Mouse (Mus musculus): Measurements from ENCODE around the gene Kcnrg. TPM values are rescaled to one million over a fixed set of nuclear protein-coding genes. Genes with fewer than 3 reads are reported as not detected.
"Not testable (repeated sequence)": the region's sequence is repeated elsewhere in the genome, so short reads cannot be mapped to it uniquely, and the experiment has no call there.

Kcnrg gene
- polyA plus RNA-seq, 1 experiment from 2014 or later = 4.0 TPM

DNA sequence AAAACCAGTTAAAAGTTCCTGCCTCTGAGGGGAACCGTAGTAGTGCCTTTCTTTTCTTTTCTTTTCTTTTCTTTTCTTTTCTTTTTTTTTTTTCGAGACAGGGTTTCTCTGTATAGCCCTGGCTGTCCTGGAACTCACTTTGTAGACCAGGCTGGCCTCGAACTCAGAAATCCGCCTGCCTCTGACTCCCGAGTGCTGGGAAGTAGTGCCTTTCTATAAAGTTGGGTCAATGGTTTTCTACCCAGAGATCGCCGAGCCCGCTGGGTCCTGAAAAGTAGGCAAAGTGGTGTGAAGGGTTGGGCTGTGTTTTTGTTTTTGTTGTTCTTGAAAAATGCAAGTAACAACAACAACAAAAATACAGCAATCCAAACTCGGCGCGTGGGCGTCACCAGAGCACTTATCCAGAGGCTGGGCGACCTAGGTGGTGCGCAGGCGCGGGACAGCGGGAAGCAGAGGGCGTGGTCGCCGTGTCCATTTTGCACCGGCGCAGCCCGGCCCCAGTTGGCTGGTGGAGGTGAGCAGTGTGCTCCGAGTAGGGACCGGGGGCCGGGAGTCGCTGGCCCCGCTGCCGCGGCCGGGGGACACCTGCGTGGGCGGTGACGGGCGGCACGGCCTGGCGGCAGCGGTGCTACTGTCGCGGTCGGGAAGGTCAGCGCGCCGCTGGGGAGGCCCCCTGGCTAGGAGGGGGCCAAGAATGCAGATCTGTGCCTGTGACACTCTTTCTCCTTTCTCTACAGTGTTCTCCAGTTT is 8.0 kb upstream of the Kcnrg start:
- Histone ChIP-seq H3K27me3 (no peaks in the 10 kb centered on the region), H3K9me3 (no peaks in the 10 kb centered on the region), H3K4me3 (peak overlapping the region; percentile 82), H3K36me3 (peaks cover 11% of the 10 kb centered on the region; the same call in 1 of the 2 replicates), H3K27ac (replicated peaks) (peak overlapping the region; percentile 82), H3K9ac (replicated peaks) (peak overlapping the region; percentile 92), H3K4me2 (replicated peaks) (peak overlapping the region; percentile 74), H3K4me1 (peaks cover 32% of the 10 kb centered on the region)
- 5% methylated on average over 44 of the region's 44 CpGs for WGBS
- ATAC-seq (replicated peaks) = peak; percentile 96

DNA sequence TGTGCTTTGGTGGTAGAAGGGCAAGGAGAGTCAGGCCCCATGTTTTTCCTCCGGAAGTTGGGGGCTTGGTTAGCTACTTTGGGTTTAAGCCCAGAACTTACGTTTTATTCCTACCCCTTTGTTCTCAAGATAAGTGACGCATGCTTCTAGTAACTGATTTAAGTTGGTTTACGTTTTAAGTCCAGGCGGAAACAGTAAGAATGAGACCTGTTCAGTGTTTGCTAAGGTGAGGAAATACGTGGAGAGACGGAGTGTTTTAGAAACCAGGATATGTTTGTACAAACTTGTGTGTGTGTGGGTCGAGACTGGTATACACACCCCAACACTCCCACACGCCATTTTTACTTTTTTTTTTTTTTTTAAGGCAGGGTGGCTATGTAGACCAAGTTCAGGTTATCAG is 5.9 kb upstream of the Kcnrg start:
- Histone ChIP-seq H3K36me3 (peaks cover 31% of the 10 kb centered on the region), H3K27me3 (no peaks in the 10 kb centered on the region), H3K4me1 (peaks cover 32% of the 10 kb centered on the region), H3K4me2 (replicated peaks) (peak overlapping the region; percentile 74), H3K27ac (replicated peaks) (no peak overlapping the region), H3K9ac (replicated peaks) (no peak overlapping the region), H3K9me3 (no peaks in the 10 kb centered on the region), H3K4me3 (peak overlapping the region; percentile 82)
- no peak for ATAC-seq (replicated peaks)
- WGBS = 85% methylated on average over 9 of the region's 9 CpGs

DNA sequence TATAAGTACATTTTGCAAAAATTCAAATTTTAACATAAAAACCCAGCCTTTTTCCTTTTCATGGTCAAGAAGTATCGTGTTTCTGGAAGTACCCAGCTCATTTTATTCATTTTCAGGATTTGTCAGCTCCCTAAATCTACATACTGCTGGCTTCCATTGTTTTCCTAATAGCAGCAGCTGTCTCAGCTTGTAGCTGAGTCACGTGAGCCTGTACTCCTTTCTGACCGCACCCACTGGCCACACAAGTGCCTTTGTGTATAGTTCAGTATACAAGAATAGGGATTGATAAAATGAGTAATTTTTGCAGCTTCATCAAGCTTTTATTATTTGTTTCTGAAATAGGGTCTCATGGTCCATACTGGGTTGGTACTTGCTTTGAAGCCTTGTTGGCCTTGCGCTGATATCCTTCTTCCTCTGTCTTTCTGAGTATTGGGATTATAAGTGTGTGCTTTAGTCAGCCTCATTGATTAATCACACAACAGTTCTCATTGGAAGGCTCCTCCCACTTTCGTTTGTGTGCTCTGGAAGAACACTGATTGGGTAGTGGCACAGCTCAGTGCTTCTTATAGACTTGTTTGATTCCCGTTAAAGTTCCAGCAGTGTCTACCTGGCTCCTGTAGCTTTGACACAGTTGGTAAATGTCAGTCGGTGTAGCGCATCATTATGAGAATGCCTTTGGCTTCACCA is 4.0 kb upstream of the Kcnrg start:
- Histone ChIP-seq H3K4me1 (peaks cover 35% of the 10 kb centered on the region), H3K9me3 (no peaks in the 10 kb centered on the region), H3K4me2 (replicated peaks) (0 out of 2 replicates have a peak overlapping the region, but pooled peaks have one; percentile 1), H3K27ac (replicated peaks) (0 out of 2 replicates have a peak overlapping the region, but pooled peaks have one; percentile 12), H3K9ac (replicated peaks) (no peak overlapping the region), H3K36me3 (peaks cover 45% of the 10 kb centered on the region), H3K27me3 (no peaks in the 10 kb centered on the region), H3K4me3 (no peak overlapping the region)
- no peak for ATAC-seq (replicated peaks)
- WGBS = 65% methylated on average over 8 of the region's 8 CpGs

DNA sequence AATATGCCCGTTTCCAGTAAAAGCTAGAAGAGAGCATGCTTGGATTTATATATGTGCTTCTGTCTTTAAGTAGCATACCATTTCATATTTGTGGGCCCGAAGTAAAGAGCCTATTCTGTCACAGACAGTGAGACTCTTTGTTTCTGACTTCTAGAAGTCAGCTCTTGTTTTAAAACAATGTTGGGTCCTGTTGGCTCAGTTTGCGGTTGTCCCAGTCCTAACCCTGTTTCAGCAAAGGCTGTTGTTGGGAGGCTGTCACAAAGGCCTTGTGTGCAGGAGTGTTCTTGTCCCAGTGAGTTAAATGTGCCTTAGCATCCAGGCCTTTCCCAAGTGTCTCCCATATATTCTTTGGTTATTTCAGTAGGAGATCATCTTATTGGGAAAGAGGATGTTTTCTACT is 3.2 kb upstream of the Kcnrg start:
- Histone ChIP-seq H3K36me3 (peaks cover 45% of the 10 kb centered on the region), H3K4me1 (peaks cover 35% of the 10 kb centered on the region), H3K27ac (replicated peaks) (no peak overlapping the region), H3K4me2 (replicated peaks) (no peak overlapping the region), H3K27me3 (no peaks in the 10 kb centered on the region), H3K9ac (replicated peaks) (no peak overlapping the region), H3K9me3 (no peaks in the 10 kb centered on the region), H3K4me3 (no peak overlapping the region)
- no peak for ATAC-seq (replicated peaks)
- 89% methylated on average over 3 of the region's 3 CpGs for WGBS

DNA sequence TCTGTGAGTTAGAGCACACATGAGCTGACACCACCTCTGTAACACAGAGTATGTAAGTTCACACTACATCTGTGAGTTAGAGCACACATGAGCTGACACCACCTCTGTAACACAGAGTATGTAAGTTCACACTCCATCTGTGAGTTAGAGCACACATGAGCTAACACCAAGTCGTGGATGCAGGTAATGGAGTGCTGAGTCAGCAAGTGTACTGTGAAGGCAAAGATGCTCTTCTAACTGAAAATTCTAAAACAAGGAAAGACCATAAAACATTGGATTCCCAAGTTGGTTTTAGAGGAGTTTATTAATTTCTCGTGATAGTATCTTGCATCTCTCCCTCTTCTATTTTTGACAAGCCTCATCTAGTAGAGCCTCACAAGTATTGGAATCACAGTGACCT is 1.2 kb upstream of the Kcnrg start:
- WGBS = 93% methylated on average over 2 of the region's 2 CpGs
- ATAC-seq (replicated peaks); H3K27me3 ChIP-seq; H3K9ac ChIP-seq (replicated peaks); H3K4me2 ChIP-seq (replicated peaks); H3K4me3 ChIP-seq; H3K9me3 ChIP-seq; H3K27ac ChIP-seq (replicated peaks): not testable (repeated sequence)
- peaks cover 24% of the 10 kb centered on the region for H3K4me1 ChIP-seq
- H3K36me3 ChIP-seq = peaks cover 45% of the 10 kb centered on the region

DNA sequence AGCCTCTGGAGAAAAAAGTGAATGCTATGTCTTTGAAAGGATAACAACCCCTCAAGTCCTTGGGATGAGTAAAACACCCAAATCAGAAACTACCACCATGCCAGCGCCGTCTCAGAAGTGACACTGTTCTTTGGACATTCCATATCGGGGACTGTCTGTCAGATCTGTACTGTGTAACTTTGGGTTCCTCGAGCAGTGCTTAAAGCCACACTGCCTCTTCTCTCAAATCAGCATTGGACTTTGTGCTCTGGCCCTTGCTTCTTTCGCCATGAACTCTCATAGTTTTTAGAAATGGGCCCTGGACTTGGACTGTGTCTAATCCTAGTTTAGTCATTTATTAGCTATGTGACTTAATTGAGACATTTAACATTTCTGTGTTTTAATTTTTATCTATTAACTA is 4.5 kb downstream of the Kcnrg start:
- Histone ChIP-seq H3K4me2 (replicated peaks) (no peak overlapping the region), H3K27ac (replicated peaks) (no peak overlapping the region), H3K27me3 (no peaks in the 10 kb centered on the region), H3K4me1 (0 out of 2 replicates have a peak, but pooled peaks cover 3% of the 10 kb centered on the region), H3K36me3 (peaks cover 19% of the 10 kb centered on the region), H3K9me3 (no peaks in the 10 kb centered on the region), H3K9ac (replicated peaks) (no peak overlapping the region), H3K4me3 (no peak overlapping the region)
- no peak for ATAC-seq (replicated peaks)
- WGBS = 91% methylated on average over 5 of the region's 5 CpGs

DNA sequence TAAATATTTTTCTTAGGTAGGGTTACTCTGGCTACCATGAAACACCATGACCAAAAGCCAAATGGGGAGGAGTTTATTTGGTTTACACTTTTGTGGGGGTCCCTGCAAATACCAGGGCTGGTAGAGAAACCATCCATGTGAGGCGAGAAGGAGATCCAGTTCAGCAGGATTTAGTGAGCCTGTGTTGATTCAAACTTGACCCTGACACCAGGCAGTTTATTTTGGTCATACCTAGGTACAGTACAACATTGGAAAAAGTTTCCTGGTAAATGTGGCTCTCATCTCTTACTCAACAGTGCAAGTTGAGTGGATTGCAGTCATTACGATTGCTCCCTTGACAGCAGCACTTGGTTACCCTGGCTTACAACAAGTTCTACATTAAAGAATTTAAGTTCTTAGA is 6.1 kb downstream of the Kcnrg start:
- H3K9ac ChIP-seq (replicated peaks) = no peak overlapping the region
- ATAC-seq (replicated peaks) = no peak
- H3K27me3 ChIP-seq = no peaks in the 10 kb centered on the region

DNA sequence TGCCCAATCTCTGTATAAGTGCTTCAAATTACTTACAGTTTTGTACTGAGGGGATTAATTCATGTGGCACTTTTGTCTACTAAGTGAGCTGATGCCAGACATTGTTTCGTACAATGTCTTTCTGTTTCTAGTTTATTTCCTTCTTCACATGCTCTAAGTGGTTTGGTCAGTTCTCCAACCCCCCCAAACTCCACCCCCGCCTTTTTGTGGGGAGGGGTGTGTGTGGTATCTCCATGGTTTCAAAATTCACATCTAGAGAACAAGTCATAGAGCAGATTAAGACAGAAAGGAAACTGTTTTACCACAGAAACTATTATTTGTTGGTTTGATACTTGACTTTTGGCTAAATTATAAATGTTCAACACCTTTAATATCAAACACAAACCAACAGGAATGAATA is 13.1 kb downstream of the Kcnrg start:
- Histone ChIP-seq H3K9ac (replicated peaks) (no peak overlapping the region), H3K4me1 (no peaks in the 10 kb centered on the region), H3K9me3 (no peaks in the 10 kb centered on the region), H3K27me3 (no peaks in the 10 kb centered on the region), H3K4me3 (no peak overlapping the region), H3K27ac (replicated peaks) (no peak overlapping the region), H3K4me2 (replicated peaks) (no peak overlapping the region), H3K36me3 (peaks cover 11% of the 10 kb centered on the region)
- ATAC-seq (replicated peaks) = no peak
- WGBS = 77% methylated on average over 2 of the region's 2 CpGs

More for the DNA sequence above, 6.1 kb downstream of the Kcnrg start:
- Histone ChIP-seq H3K27ac (replicated peaks) (no peak overlapping the region), H3K36me3 (peaks cover 9% of the 10 kb centered on the region; the same call in 1 of the 2 replicates), H3K9me3 (no peaks in the 10 kb centered on the region), H3K4me2 (replicated peaks) (no peak overlapping the region), H3K4me3 (no peak overlapping the region), H3K4me1 (no peaks in the 10 kb centered on the region)
- 97% methylated on average over 2 of the region's 2 CpGs for WGBS

DNA sequence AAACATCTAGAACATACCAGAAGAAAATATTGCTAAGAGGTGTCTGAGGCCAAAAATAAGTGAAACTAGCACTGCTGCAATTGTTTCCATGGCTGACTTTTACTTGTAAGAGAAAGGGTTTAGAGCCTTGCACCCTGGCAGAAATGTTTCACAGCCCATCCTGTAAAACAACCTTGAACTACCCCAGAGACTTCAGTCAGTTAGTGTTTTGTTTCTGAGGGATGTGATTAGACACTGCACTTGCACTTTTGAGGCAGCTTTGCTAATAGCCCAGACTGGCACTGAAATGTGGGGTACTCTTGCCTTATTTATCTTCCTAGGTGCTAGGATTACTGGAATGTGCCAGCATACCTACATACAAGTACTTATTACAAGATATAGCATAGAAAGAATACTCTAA is 28.7 kb downstream of the Kcnrg start:
- Histone ChIP-seq H3K4me2 (replicated peaks) (no peak overlapping the region), H3K27me3 (no peaks in the 10 kb centered on the region), H3K27ac (replicated peaks) (no peak overlapping the region), H3K4me1 (no peaks in the 10 kb centered on the region), H3K36me3 (peaks cover 4% of the 10 kb centered on the region; the same call in 1 of the 2 replicates), H3K9me3 (no peaks in the 10 kb centered on the region), H3K9ac (replicated peaks) (no peak overlapping the region), H3K4me3 (no peak overlapping the region)
- no peak for ATAC-seq (replicated peaks)

DNA sequence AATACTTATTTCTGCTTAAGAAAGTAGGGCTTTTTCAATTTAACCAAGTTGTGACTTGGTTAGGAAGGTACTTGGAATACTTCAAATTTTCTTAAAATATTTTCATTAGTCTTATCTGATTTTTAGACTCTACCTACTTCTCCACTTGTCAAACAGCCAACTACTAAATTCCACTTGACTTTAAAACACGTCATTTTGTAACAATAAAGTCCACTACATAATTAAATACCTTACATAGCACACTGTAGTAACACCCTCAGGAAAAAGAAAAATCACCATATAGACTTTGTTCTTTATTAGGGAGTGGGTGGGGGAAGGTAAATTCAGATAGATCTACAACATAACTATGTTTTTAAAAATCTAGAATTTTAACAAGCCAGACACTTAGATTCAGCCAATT is 35.4 kb downstream of the Kcnrg start:
- H3K4me2 ChIP-seq (replicated peaks) = no peak overlapping the region
- 32% methylated on average over 1 of the region's 1 CpGs for WGBS
- no peak for ATAC-seq (replicated peaks)
- H3K9me3 ChIP-seq = no peaks in the 10 kb centered on the region
- H3K36me3 ChIP-seq = no peaks in the 10 kb centered on the region
- H3K4me1 ChIP-seq = no peaks in the 10 kb centered on the region
- H3K27ac ChIP-seq (replicated peaks) = no peak overlapping the region
- H3K27me3 ChIP-seq = no peaks in the 10 kb centered on the region
- no peak overlapping the region for H3K4me3 ChIP-seq
- H3K9ac ChIP-seq (replicated peaks) = no peak overlapping the region

DNA sequence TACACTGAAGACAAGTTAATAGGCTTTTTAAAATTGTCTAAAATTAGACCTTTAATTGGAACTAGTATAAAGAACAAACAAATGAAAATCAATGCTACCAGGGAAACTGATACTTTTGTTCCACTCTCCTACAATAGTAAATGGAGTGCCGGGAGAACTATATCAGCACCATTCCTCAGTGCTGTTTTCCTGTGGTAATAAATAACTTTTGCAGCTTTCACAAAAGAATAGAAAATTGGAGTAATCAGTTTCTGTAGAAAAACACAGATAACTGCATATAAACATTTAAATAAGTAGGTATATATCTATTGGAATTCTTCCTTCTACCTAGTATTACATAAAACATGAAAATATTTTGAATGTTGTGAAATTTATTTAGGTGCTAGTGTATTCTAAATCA is 38.3 kb downstream of the Kcnrg start:
- peak overlapping the region; percentile 23 for H3K4me3 ChIP-seq
- H3K4me2 ChIP-seq (replicated peaks) = peak overlapping the region; percentile 32

DNA sequence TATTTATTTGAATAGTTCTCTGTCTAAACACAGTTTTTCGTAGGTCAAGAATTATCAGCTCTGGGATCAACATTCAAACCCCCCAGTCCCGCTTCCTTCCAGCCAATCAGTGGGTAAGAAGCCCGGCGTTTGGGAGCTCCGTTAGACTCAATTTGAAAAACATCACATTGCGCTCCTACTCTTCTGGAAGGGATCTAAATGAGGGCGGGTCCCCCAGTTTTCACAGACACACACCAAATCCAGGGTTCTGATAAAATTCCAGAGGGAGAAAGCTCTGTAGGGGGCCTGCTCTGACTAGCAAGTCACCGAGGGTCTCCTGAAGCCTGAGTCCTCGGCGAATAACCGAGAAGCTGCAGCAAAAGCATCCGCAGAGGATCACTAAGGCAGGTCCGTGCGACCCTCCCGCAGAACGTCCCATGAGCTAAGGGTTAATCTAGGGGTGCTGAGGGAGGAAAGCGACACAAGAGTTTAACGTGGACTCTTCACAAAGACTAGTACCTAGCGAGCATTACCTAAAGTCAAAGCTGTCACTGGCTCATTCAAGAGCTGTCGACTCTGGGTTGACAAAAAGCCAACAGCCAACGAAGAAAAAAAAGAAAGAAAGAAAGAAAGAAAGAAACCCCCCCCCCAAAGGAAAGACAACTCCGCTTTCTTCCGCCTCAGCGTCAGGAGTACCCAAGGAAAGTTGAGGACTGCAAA is 40.1 kb downstream of the Kcnrg start:
- peak overlapping the region; percentile 77 for H3K4me3 ChIP-seq
- peak overlapping the region; percentile 54 for H3K4me2 ChIP-seq (replicated peaks)
- H3K9me3 ChIP-seq = no peaks in the 10 kb centered on the region
- peaks cover 16% of the 10 kb centered on the region for H3K4me1 ChIP-seq
- H3K9ac ChIP-seq (replicated peaks) = peak overlapping the region; percentile 79
- no peak for ATAC-seq (replicated peaks)
- WGBS = under 1% methylated on average over 24 of the region's 24 CpGs
- no peaks in the 10 kb centered on the region for H3K36me3 ChIP-seq
- H3K27ac ChIP-seq (replicated peaks) = peak overlapping the region; percentile 91
- H3K27me3 ChIP-seq = no peaks in the 10 kb centered on the region

More for the DNA sequence above, 38.3 kb downstream of the Kcnrg start:
- H3K36me3 ChIP-seq = no peaks in the 10 kb centered on the region
- H3K9ac ChIP-seq (replicated peaks) = no peak overlapping the region
- no peak overlapping the region for H3K27ac ChIP-seq (replicated peaks)
- no peaks in the 10 kb centered on the region for H3K9me3 ChIP-seq
- no peaks in the 10 kb centered on the region for H3K27me3 ChIP-seq
- H3K4me1 ChIP-seq = peaks cover 7% of the 10 kb centered on the region; the same call in 1 of the 2 replicates
- WGBS = 19% methylated on average over 1 of the region's 1 CpGs
- ATAC-seq (replicated peaks) = no peak

Data from forebrain, embryonic 15.5 days (tissue).